Mouse (Mus musculus) layer of hippocampus, adult 11-12 months (tissue): ENCODE results near the gene Cenps.
A peak's percentile ranks its signal among the peaks of the same experiment; 100 is the strongest.
"Not testable (repeated sequence)": the region's sequence is repeated elsewhere in the genome, so short reads cannot be mapped to it uniquely, and the experiment has no call there.

ENCODE experiments used
- DNase-seq: peaks from one replicate; pipeline ENCODE4 v3.0.0; 2022; ENCODE audit warnings: low spot score

Gene Cenps

DNA sequence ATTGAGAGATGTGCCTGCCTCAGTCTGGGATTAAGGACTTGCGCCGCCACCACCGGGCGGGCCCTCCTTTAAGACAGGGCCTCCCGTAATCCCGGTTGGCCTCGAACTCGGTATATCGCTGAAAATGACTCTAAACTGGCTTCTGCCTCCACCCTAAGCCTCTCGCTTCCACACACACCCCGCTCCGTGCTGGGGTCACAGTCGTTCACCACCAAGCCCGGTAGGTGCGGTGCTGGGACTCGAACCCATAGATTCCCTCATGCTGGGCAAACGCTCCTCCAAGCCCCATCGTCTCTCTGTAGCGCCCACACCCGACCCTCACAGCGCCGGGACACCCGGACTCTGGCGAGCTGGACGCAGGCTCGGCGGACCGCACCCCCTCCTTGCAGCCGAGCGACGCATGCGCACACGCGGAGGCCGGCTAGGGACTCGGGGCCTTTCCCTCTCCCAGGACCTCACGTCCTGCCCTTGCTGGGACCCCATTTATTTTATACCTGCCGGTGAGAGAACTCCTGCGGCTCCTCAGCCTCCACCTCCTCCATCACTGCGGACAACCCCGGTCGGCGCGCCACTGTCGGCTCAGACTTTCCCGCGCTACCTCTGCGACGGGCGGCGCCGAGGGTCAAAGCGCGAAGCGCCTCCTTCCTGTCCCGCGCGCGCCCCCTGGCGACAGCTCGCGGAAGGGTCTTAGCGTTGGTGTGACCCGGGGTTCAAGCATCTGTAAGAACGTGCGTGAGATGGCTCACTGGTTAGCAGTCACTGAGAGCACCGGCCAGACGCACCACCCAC, at the start of gene Cenps:
Gene Cenps, minus strand, starts transcription at position 648 of the 789 bp plus-strand sequence.
- DNase-seq: peak; percentile 89

DNA sequence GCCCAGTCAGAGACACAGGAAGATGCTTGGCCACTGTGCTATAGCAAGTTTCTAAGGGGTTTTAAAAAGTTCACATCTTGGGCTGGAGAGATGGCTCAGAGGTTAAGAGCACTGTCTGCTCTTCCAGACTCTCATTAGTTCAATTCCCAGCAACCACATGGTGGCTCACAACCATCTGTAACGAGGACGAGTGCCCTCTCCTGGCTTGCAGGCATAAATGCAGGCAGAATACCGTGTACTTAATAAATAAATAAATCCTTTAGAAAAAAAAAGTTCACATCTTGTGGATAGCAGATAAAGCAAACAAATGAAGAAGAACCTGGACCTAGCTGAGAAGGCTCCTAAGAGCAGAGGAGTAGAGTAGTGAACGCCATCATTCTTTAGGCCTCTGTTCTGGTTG, 45.3 kb upstream of the Cenps start:
- DNase-seq: no peak

DNA sequence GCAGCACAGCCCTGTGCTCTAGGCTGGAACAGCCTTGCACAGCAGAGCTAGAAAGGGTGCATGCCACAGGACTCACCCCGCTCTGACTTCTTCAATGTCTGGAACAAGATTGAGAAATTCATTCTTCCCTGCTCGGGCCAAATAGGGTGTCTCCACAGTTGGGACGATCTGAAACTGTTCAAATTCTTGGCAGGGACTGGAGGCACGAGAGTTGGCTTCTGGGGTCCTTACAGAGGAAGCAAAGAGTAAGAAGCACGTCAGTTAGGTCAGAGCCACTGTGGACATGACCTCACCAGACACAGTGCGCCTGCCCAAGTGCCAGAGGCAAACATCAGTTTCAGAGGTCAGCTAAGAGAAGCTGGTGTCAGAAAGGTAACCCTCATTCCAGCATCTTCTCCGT, 44.8 kb upstream of the Cenps start:
- no peak for DNase-seq

DNA sequence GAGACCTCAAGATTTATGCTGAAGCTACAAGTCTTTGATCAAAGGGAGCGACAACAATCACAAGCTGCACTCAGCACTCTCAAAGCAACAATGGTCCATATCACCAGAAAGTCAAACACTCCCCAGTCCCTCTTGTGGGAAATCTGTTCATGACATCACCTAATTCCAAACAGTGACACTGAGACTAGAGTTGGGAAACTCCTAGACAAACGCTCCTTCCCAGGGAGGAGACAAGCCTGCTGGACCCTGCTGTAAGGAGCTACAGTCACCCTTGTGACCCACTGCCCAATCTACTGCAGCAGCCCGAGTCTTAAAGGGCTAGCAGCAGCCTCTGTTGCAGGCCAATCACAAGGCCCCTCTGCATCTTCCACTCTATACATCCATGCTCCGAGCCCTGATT, 42.1 kb upstream of the Cenps start:
- DNase-seq: no peak

DNA sequence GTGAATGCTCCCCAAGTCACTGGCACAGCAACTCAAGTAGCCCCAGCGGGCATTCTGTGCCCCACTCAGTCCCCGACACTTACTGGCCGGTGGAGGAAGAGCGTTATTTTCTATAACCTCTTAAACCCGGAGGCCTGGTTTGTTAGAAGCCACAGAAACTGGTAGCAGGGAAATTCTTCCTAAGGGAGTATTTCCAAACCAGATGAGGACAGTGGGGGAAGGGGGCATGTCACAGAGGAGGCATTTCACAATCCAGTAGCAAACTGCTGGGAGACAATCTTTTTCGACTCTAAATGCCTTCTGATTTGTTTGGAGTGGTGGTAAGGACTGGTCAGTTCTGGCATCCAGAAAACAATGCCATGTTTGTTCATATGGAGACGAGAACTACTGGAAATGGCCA, 41.7 kb upstream of the Cenps start:
- no peak for DNase-seq

DNA sequence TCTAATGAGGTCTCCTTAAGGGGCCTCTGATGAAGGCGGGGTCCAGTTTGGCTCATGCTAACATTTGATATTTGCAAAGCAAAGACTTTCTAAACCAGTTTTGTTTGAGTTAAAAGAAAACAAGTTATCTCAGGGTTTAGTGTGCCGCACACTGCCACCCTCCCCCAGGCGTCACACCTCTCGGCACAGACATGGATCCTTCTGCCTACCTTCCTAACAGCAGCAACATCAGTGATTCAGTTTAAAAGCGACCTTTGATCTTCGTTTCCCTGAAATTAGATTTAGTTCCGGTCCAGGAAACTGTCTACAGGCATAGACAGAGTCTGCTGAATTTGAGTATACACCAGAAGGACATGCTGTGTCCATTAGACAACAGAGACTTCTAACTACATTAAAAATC, 40.9 kb upstream of the Cenps start:
- no peak for DNase-seq

DNA sequence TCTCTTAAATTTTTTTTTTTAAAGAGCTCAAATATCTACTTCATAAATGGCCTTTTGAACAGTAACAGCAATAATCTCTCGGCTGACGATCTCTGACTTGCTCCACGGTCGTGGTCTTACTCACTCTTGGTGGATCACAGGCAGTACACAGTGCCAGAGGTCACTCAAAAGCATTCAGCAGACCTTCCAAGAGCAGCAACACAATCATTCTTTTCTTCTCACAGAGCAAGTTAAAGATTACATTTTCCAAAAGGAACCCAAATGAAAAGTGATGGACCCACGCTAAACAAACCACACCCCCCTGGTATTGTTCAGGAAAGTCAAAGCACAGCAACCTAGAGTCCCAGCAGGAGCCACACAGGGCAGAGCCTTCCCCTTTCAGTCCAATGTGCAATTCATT, 39.6 kb upstream of the Cenps start:
- no peak for DNase-seq

DNA sequence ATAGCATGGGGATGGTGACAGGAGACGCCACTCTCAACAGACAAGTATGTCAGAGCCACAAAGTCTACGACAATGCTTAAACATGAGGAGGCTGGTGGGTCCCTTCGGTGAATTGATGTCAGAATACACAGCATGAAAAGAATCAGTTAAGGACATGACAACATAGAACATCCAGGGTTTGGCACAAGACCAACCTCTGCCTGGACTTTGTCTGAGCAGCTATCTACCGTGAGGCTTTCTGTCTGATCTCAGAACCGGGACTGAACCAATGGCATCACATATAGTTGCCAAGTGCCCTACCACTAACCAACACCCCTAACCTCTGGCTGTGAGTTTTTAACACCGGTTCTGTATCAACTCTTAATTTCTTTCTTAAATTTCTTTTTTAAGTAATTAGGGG, 39.2 kb upstream of the Cenps start:
- no peak for DNase-seq

DNA sequence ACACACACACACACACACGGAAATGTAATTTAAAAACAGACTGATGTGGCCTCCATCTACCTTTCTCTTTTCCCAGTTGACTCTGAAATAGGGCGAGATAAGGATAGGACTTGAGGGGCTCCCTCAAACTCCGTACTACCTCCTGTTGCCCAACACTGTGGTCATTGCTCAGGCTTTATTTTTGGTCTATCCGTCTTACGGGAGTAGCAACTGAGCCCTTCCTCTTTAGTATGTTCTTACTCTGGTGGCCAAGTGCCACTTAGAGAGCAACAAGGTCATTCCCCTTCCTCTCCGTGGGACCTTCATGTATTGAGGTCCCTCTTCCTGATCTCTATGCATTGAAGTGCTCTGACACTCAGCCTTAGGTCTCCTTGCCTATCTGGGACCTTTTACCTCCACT, 36.2 kb upstream of the Cenps start:
- peak; percentile 37 for DNase-seq

DNA sequence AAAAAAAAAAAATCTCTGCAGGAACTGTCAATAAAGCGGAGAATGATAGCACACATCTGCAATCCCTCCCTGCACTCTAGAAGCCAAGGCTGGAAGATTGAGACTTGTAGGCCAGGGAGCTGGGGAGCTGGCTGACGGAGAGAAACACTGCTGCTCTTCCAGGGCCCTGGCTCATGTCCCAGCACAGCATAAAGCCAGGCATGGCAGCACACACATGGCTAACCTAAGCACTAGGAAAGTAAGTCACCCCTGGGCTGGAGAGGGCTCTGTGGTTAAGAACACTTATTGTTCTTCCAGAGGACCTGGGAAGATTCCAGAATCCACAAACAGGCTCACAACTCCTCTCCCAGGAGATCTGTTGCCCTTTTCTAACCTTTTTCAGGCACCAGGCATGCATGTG, 35.2 kb upstream of the Cenps start:
- no peak for DNase-seq

DNA sequence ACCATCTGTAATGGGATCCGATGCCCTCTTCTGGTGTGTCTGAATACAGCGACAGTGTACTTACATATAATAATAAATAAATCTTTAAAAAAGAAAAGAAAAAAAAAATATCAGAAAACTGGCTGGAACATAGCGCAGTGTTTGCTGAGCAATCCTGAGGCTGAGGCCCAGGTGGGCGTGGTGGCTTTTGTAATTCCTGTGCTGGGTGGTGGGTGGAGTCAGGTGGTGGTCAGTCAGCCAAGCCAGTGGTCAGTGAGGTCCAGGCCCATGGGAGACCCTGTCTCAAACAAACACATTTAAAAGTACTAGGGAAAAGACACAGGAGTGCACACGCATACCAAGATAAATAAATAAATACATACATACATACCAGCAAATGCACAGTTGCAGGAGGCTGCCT, 34.7 kb upstream of the Cenps start:
- DNase-seq: no peak

DNA sequence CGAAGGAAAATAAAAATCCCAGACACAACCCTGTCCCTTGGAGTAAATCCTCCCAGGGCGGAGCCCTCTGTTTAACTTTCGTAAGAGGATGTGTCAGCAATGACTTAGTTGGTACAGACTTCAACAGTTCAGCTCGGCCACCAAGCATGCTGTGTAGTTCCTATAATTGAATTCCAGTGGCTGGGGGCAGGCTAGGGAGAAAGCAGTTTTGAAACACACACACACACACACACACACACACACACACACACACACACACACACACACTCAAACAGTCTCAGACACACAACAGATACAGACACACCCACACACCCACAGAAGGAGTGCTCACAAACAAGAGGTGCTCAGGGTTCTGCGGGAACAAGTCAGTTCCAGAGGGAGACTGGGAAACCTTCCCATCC, 34.2 kb upstream of the Cenps start:
- no peak for DNase-seq

DNA sequence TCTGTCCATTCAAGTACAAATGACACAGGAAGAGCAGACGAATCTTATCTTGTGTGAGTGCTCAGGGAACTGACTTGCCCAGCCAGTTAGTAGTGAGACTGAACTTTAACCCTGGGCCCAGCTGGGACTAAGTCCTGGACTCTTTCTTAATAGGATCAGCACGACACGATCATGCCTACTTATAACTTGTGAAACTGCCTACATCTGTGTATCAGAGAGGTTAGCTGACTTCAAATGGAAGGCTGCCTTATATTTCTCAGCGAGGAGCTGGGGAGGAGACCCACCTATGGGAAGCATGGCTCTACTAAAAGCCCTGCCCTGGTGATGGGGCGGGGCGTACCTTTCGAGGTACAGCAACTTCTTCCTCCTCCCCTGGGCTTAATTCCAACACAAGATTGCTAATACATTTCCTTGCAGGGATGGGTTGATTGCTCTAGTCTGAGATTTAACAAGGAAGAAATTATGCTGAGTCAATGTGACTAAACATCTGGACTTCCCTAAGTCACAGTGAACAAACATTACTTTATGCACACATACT, 33.0 kb upstream of the Cenps start:
- DNase-seq: no peak

DNA sequence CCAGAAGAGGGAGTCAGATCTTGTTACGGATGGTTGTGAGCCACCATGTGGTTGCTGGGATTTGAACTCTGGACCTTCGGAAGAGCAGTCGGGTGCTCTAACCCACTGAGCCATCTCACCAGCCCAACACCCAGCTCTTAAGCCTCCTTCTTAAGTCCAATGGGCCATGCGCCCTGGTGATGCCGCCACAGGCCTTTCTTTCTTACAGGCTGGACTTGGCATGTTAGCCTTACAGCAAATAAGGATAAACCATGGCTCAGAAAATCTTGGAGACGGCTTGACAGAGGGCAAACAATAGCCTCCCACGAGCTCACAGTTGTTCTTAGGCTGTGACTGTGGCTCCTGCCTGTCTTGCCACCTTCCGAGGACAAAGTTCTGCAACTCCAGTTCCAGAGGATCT, 32.5 kb upstream of the Cenps start:
- not testable (repeated sequence) for DNase-seq

DNA sequence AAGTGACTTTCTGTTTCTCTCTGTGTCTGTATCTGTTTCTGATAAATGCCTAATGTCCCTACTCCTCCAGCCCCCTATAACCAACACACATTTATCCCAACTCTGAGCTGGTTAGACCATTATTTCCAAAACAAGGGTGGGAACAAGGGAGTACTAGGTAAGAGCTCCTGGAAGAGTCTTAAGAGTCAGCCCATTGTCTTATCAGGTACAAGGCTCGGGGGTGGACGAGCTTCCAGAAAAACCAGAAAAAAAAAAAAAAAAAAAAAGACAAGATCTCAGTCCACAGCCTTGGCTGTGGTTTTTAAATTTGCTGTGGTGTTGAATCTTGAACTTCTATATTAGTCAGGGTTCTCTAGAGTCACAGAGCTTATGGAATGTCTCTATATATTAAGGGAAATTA, 30.6 kb upstream of the Cenps start:
- DNase-seq: no peak

DNA sequence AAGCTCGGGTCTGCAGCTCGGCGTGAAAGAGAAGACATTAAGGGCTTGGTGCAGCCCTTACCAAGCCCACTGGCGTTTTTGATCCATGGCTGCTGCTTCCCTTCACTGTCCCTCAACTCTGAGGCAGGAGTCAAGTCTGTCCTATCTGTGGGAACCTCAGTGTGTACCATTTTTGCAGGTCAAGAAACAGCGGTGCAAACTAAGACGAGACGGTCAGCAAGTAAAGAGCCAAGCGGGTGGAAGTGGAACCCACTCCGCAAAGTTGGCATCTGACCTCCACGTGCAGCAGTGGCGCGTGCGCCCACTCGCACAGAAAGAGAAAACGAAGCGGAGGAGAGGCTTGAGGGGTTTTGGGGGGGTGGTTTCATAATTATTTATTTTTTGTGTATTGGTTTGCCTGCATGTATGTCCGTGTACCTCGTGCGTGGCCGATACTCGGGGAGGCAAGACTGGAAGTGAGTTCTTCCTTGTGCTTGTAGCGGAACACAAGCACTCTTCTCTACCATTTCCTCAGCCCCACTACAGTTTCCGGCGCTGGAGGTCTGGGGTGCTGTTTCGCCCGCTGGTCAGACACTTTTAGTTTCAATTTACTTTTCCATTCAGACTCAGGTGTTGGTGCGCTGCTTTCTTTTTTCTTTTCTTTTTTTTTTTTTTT, 29.7 kb upstream of the Cenps start:
- DNase-seq: peak; percentile 34

DNA sequence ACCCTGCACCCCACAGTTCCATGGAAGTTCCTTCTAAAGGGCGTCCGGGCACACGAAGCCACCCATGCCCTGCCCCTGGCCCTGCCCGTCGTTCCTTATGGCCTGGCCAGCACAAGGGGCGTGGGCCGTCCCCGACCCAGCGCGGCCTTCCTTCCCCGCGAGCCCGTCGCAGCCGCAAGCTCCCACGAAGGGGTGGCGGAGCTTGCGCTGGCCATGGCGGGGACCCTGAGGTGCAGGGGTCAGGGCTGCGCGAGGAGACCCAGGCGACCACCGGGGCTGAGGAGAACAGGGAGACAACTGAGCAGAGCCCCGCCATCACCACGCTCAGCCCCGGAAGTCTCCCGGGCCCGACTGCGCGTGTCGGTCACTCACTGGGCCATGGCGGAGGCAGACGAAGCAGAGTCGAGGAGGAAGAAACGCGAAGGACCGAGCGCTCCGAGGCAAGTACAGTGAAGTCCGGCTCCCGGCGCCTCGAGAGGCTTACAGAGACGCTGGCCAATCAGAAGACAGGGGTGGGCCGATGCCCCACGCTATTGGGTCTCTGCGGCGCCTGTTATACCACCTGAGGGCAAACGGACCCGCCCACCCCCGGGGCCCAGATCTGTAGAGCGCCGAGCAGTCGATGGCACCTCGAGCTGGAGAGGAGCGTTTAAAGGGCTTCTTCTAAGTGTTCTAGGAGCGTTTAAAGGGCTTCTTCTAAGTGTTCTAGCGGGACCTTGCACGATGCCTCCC, 29.0 kb upstream of the Cenps start, which contains the start of gene Pgd:
Gene Pgd, minus strand, starts transcription at position 557 of the 732 bp plus-strand sequence.
- DNase-seq: peak; percentile 98

DNA sequence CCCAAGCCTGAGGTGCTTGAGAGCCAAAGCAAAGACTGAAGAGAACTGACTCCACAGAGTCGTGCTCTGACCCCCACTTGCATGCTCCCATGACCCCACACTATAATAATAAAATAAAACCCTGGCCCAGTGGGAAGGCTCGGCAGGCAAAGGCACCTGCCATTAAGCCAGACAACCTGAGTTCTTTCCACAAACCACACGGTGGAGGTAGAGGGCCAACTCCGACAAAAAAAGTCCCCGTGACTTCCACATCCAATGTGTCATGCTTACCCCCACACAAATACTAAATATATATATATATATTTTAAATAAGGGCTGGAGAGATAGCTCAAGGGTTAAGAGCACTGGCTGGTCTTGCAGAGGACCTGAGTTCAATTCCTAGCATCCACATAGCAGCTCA, 26.7 kb upstream of the Cenps start:
- no peak for DNase-seq

DNA sequence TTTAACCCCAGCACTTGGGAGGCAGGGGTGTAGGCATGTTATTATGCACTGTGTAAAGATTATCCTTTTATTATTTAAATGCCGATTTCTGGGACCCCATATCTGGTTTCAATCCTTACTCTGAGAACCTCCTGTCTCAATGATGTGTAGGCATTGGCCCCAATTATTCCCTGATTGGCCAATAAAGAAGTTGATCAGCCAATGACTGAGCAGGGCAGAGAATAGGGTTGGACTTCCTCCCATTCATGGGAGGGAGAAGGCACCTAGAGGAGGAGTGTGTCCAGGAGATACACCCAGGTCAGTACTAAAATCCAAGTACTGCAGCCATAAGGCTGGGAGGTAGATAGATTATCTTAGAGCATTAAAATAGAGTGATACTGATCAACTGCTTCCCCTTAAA, 25.8 kb upstream of the Cenps start:
- no peak for DNase-seq

DNA sequence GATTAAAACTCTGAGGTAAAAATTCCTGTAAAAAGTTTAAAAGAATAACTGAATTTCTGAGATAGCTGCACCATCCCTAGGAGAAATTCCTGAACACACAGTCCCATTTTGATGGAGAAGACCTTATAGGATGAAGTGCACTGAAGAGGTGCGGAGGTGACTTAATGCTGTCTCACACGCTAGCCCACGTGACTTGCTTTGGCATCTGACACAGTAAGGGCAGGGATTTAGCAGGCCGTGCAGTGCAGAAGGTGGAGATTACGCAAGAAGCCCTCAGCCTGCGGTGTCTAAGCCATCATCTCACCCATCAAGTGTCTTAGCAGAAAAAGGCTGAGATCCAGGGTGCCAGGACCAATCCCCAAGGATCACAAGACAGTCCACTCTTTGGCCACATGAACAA, 23.7 kb upstream of the Cenps start:
- DNase-seq: no peak

DNA sequence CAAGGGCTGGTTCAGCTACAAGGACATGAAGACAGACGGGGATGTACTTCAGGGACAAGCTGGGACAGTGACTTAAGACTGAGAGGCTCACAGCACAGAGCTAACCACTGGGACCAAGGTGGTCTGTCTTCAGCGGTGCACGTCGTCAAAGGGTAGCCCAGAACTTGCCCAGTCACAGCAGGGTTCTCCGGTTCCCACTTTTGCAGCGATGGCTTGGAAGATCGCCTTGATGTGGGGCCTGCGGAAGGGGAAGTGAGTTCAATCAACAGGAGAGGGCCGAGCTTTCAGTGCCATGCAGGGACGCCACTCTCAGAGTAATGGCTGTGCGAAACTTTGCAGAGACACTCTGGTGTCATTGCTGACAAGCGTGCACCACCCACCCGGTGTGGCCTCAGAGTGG, 22.5 kb upstream of the Cenps start:
- DNase-seq: no peak

DNA sequence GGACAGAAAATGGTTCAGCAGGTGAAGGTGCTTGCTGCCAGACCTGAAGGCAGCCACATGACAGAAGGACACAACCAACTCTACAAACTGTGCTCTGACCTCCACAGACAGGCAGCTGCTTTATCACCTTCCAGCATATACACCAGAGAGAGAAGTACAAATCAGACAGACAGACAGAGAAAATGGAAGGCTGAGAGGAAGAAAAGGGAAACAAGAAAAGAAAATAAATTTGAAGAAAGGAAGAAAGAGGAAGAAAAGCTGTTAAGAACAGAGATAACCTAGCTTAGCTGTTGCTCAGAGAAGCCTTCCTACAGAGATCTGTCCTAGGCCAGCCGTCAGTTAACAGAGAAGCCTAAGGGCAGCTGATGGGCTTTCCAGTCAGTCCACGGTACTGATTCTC, 21.8 kb upstream of the Cenps start:
- no peak for DNase-seq

DNA sequence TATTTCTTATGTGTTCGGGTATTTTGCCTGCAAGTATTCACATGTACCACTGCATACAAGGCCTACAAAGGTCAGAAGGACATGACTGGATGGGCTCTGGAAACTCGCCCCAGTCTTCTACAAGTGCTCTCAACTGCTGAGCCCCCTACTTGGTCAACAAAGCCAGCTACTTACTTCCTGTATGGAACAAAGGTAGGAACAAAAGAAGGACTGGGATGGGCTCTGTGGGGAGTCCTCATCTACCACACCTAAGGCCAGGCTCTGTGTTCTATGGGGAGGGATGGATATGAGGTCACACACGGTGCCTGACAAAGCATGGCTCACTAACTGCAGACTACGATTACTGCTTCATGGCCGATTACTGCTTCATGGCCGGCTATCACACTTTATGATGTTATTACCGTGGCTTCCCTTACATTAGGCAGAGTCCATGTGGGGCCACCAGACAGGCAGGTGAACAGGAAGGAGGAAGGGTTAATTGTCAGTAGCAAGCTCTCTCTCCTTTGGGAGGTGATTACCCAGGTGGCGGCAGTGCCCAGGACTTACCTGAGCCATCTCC, 20.1 kb upstream of the Cenps start:
- DNase-seq: no peak
